Mouse (Mus musculus) embryo, embryonic 11 days (tissue): ENCODE measurements around the gene Reep6.

Experiments used
- DNase-seq: peaks from one replicate; pipeline ENCODE4 v3.0.0-alpha.2; 2015

Gene Reep6

GRCm38 (mm10) chr10:80329273-80330081, at the start of gene Reep6, which contains the start of gene Pcsk4:
Reep6 (plus strand) TSS chr10:80329953.
Pcsk4 (minus strand) TSS chr10:80329498.
- DNase-seq: peak; percentile 98

- no peak for DNase-seq
These were observed 48.4 kb upstream of the Reep6 start for GRCm38 (mm10) chr10:80281304-80281703.

- no peak for DNase-seq
These were observed 47.8 kb upstream of the Reep6 start for GRCm38 (mm10) chr10:80281921-80282371.

GRCm38 (mm10) chr10:80282481-80283441, 47.0 kb upstream of the Reep6 start:
- DNase-seq: no peak

GRCm38 (mm10) chr10:80285222-80286070, 44.3 kb upstream of the Reep6 start:
- no peak for DNase-seq

GRCm38 (mm10) chr10:80288097-80288496, 41.7 kb upstream of the Reep6 start:
- DNase-seq: no peak

GRCm38 (mm10) chr10:80288657-80289056, 41.1 kb upstream of the Reep6 start:
- DNase-seq: no peak

GRCm38 (mm10) chr10:80292251-80293146, 37.3 kb upstream of the Reep6 start, which contains the start of gene Rps15:
Rps15 (plus strand) TSS chr10:80292453.
- DNase-seq: peak; percentile 99

- DNase-seq: no peak
These were observed 36.4 kb upstream of the Reep6 start for GRCm38 (mm10) chr10:80293325-80293724.

GRCm38 (mm10) chr10:80294311-80294710, 35.4 kb upstream of the Reep6 start:
- DNase-seq: no peak

- DNase-seq: no peak
These were observed 34.9 kb upstream of the Reep6 start for GRCm38 (mm10) chr10:80294788-80295303.

- peak; percentile 87 for DNase-seq
These were observed 33.9 kb upstream of the Reep6 start, which contains the start of gene Apc2 for GRCm38 (mm10) chr10:80295618-80296425. Apc2 (plus strand) TSS chr10:80295977.

GRCm38 (mm10) chr10:80296824-80297223, 32.9 kb upstream of the Reep6 start:
- no peak for DNase-seq

- no peak for DNase-seq
These were observed 32.1 kb upstream of the Reep6 start for GRCm38 (mm10) chr10:80297526-80298133.

GRCm38 (mm10) chr10:80298571-80299281, 31.0 kb upstream of the Reep6 start:
- DNase-seq: peak; percentile 93

GRCm38 (mm10) chr10:80299301-80299700, 30.5 kb upstream of the Reep6 start:
- no peak for DNase-seq

- DNase-seq: no peak
These were observed 29.9 kb upstream of the Reep6 start for GRCm38 (mm10) chr10:80299824-80300223.

GRCm38 (mm10) chr10:80300672-80301181, 29.0 kb upstream of the Reep6 start:
- peak; percentile 67 for DNase-seq
